In the genomic region with DNA sequence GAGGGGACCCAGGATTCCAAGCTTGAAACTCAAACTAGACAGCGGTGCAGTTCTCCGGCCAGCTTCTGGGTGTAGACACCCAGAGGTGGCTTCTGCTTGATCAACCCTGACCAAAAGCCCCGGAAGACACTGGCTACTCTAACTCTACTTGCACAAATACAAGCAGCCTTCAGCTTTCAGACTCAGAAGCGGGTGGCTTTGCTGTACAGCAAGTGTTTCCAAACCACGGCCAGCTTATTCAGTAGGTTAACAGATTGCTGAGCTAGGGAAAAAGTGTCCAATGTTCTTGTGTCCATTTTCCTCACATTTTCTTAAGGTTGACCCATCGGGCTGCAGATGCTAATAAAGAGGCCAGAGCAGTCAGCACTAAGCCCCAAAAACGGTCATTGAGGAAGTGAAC, we compare ENCODE assay signal across 10 mouse cellular contexts. TPM values are rescaled to one million over a fixed set of nuclear protein-coding genes. Genes with fewer than 3 reads are reported as not detected.
DNase-seq lines count a peak whose midpoint lies in the region; ATAC-seq and TF ChIP-seq lines count a peak whose summit lies in the region.
"Had no signal": no experiment of that assay in that cellular context is flagged by ENCODE, and none has a peak within 500 bp of the region (broad histone marks: within the 10 kb centered on the region; RNA-seq: fewer than 3 reads in every experiment).

No protein-coding gene starts in this region.

- ATAC-seq in embryonic facial prominence, embryonic 14.5 days (ENCODE audit: low read depth), result no peak
- no peak for ATAC-seq in hindbrain, postnatal 0 days
- peak; percentile 0; the same call in 1 of the 2 replicates for ATAC-seq in neural tube, embryonic 12.5 days (ENCODE audit: low FRiP score, low read depth)
- ATAC-seq in erythroid progenitor cell, adult 5-6 weeks (replicated peaks; ENCODE audit: low FRiP score, poor library complexity, severe bottlenecking), result no peak

- H3K27ac ChIP-seq in layer of hippocampus, adult 2 months, result no peak overlapping the region
- H3K27ac ChIP-seq in embryonic facial prominence, embryonic 14.5 days (replicated peaks; ENCODE audit: low read depth, low read length), result no peak overlapping the region
- peak overlapping the region; percentile 60; the same call in 1 of the 2 replicates for H3K27ac ChIP-seq in hindbrain, postnatal 0 days
- peak overlapping the region; percentile 96 for H3K27ac ChIP-seq in neural tube, embryonic 12.5 days
- H3K27ac ChIP-seq: liver, embryonic 15.5 days had no signal

- H3K4me1 ChIP-seq in embryonic facial prominence, embryonic 14.5 days (ENCODE audit: control insufficient read depth, insufficient read depth, low read length), result peaks cover 14% of the 10 kb centered on the region; the same call in 1 of the 2 replicates
- H3K4me1 ChIP-seq in hindbrain, postnatal 0 days (ENCODE audit: insufficient read depth, low read length), result 0 out of 2 replicates have a peak, but pooled peaks cover 6% of the 10 kb centered on the region
- H3K4me1 ChIP-seq in neural tube, embryonic 12.5 days, result peaks cover 68% of the 10 kb centered on the region

- H3K9me3 ChIP-seq in embryonic facial prominence, embryonic 14.5 days (ENCODE audit: control insufficient read depth, low read length), result no peaks in the 10 kb centered on the region
- H3K9me3 ChIP-seq in hindbrain, postnatal 0 days (ENCODE audit: low read length), result no peaks in the 10 kb centered on the region
- H3K9me3 ChIP-seq in neural tube, embryonic 12.5 days, result no peaks in the 10 kb centered on the region
- H3K9me3 ChIP-seq: liver, embryonic 15.5 days had no signal

- TF ChIP-seq CTCF in layer of hippocampus, adult 2 months (conservative IDR thresholded peaks at IDR 0.05), result no peak
- TF ChIP-seq CTCF in hindbrain, postnatal 0 days (IDR thresholded peaks at IDR 0.05; ENCODE audit: low read depth), result no peak

- WGBS in embryonic facial prominence, embryonic 14.5 days, result 26% methylated on average over 7 of the region's 7 CpGs
- 8% methylated on average over 7 of the region's 7 CpGs for WGBS in hindbrain, postnatal 0 days
- WGBS in neural tube, embryonic 12.5 days, result 7% methylated on average over 7 of the region's 7 CpGs

- H3K4me2 ChIP-seq in embryonic facial prominence, embryonic 14.5 days (ENCODE audit: low read depth, low read length), result peak overlapping the region; percentile 85
- peak overlapping the region; percentile 72 for H3K4me2 ChIP-seq in hindbrain, postnatal 0 days (ENCODE audit: low read depth, low read length)
- peak overlapping the region; percentile 73 for H3K4me2 ChIP-seq in neural tube, embryonic 12.5 days (replicated peaks)

- peak overlapping the region; percentile 53 for H3K4me3 ChIP-seq in layer of hippocampus, adult 2 months
- peak overlapping the region; percentile 47 for H3K4me3 ChIP-seq in embryonic facial prominence, embryonic 14.5 days (ENCODE audit: low read depth, low read length)
- H3K4me3 ChIP-seq in hindbrain, postnatal 0 days (ENCODE audit: low read length), result peak overlapping the region; percentile 49
- H3K4me3 ChIP-seq in neural tube, embryonic 12.5 days, result peak overlapping the region; percentile 40; the same call in 1 of the 2 replicates

- peaks cover 70% of the 10 kb centered on the region for H3K27me3 ChIP-seq in embryonic facial prominence, embryonic 14.5 days (replicated peaks; ENCODE audit: control insufficient read depth, insufficient read depth, low read length)
- peaks cover 6% of the 10 kb centered on the region; the same call in 1 of the 2 replicates for H3K27me3 ChIP-seq in hindbrain, postnatal 0 days (ENCODE audit: insufficient read depth, low read length)
- H3K27me3 ChIP-seq in neural tube, embryonic 12.5 days (replicated peaks), result 0 out of 2 replicates have a peak, but pooled peaks cover 5% of the 10 kb centered on the region

- no peaks in the 10 kb centered on the region for H3K36me3 ChIP-seq in embryonic facial prominence, embryonic 14.5 days (ENCODE audit: control insufficient read depth, insufficient read depth, low read length)
- H3K36me3 ChIP-seq in hindbrain, postnatal 0 days (ENCODE audit: insufficient read depth, low read length), result no peaks in the 10 kb centered on the region
- H3K36me3 ChIP-seq in neural tube, embryonic 12.5 days, result no peaks in the 10 kb centered on the region
- H3K36me3 ChIP-seq: liver, embryonic 15.5 days had no signal

- no peak for DNase-seq in layer of hippocampus, adult 2 months (ENCODE audit: low spot score in 2 of 2)
- DNase-seq in layer of hippocampus, adult 11-12 months (ENCODE audit: low spot score), result no peak
- no peak for DNase-seq in embryonic facial prominence, embryonic 14.5 days (ENCODE audit: low spot score)
- DNase-seq in hindbrain, postnatal 0 days (ENCODE audit: low spot score), result peak; percentile 28
- no peak for DNase-seq in frontal cortex, postnatal 10 days (ENCODE audit: low spot score in 2 of 2)
- no peak for DNase-seq in layer of hippocampus, postnatal 14 days (ENCODE audit: low spot score in 2 of 2)

- peak overlapping the region; percentile 67; the same call in 1 of the 2 replicates for H3K9ac ChIP-seq in embryonic facial prominence, embryonic 14.5 days (ENCODE audit: low read depth, low read length)
- peak overlapping the region; percentile 66 for H3K9ac ChIP-seq in hindbrain, postnatal 0 days (replicated peaks; ENCODE audit: low read length)
- H3K9ac ChIP-seq in neural tube, embryonic 12.5 days, result peak overlapping the region; percentile 68
- H3K9ac ChIP-seq: liver, embryonic 15.5 days had no signal

RNA-seq across cellular contexts. Expression of a gene that starts 9.6 kb away (rescaled TPM):
- under 1 TPM in 1 of 2 experiments, not detected in 1; 0.15 TPM for total RNA-seq in layer of hippocampus, adult 2 months (2021)
- not detected in 2 replicates for polyA plus RNA-seq in embryonic facial prominence, embryonic 14.5 days (2014; fragmentation: Nextera tagmentation; extraction: Ambion mirVana)
- 0.94 and 1.2 TPM in 2 replicates for total RNA-seq in hindbrain, postnatal 0 days (2014; rRNA removed)
- polyA plus RNA-seq in hindbrain, postnatal 0 days (2015; fragmentation: Nextera tagmentation; extraction: Ambion mirVana), result 1.9 and 2.0 TPM in 2 replicates
- polyA plus RNA-seq in neural tube, embryonic 12.5 days (2016; fragmentation: Nextera tagmentation; extraction: Ambion mirVana), result 81.6 and 95.9 TPM in 2 replicates
- under 1 TPM; 0.37 to 0.64 TPM for total RNA-seq in layer of hippocampus, postnatal 14 days (2021)
- total RNA-seq in erythroid progenitor cell, adult 5-6 weeks (2015; ENCODE audit: low replicate concordance), result not detected in 2 replicates
- not detected in 2 replicates for total RNA-seq in erythroid progenitor cell, adult 5-6 weeks (2017; ENCODE audit: low replicate concordance)
- total RNA-seq: gastrocnemius, postnatal 14 days had no signal
- polyA plus RNA-seq: liver, embryonic 15.5 days had no signal

RNA-seq across cellular contexts. Expression of a gene that starts 22.1 kb away (rescaled TPM):
- total RNA-seq in layer of hippocampus, adult 2 months (2021), result 10 to 100 TPM; 39.9 to 40.6 TPM
- polyA plus RNA-seq in embryonic facial prominence, embryonic 14.5 days (2014; fragmentation: Nextera tagmentation; extraction: Ambion mirVana), result 46.2 and 58.5 TPM in 2 replicates
- total RNA-seq in hindbrain, postnatal 0 days (2014; rRNA removed), result 61.7 and 63.7 TPM in 2 replicates
- 58.3 TPM in 2 replicates for polyA plus RNA-seq in hindbrain, postnatal 0 days (2015; fragmentation: Nextera tagmentation; extraction: Ambion mirVana)
- 62.5 and 65.1 TPM in 2 replicates for polyA plus RNA-seq in neural tube, embryonic 12.5 days (2016; fragmentation: Nextera tagmentation; extraction: Ambion mirVana)
- total RNA-seq in layer of hippocampus, postnatal 14 days (2021), result 10 to 100 TPM; 34.9 to 39.3 TPM
- 18.0 and 24.1 TPM in 2 replicates for total RNA-seq in erythroid progenitor cell, adult 5-6 weeks (2015; ENCODE audit: low replicate concordance)
- 26.9 and 48.3 TPM in 2 replicates for total RNA-seq in erythroid progenitor cell, adult 5-6 weeks (2017; ENCODE audit: low replicate concordance)

RNA-seq across cellular contexts. Expression of a gene that starts 22.3 kb away (rescaled TPM):
- 10 to 100 TPM; 24.8 to 28.7 TPM for total RNA-seq in layer of hippocampus, adult 2 months (2021)
- polyA plus RNA-seq in embryonic facial prominence, embryonic 14.5 days (2014; fragmentation: Nextera tagmentation; extraction: Ambion mirVana), result 31.1 and 31.4 TPM in 2 replicates
- 23.3 and 42.9 TPM in 2 replicates for total RNA-seq in hindbrain, postnatal 0 days (2014; rRNA removed)
- 60.5 and 63.9 TPM in 2 replicates for polyA plus RNA-seq in hindbrain, postnatal 0 days (2015; fragmentation: Nextera tagmentation; extraction: Ambion mirVana)
- 49.2 and 54.8 TPM in 2 replicates for polyA plus RNA-seq in neural tube, embryonic 12.5 days (2016; fragmentation: Nextera tagmentation; extraction: Ambion mirVana)
- 10 to 100 TPM; 21.9 to 25.7 TPM for total RNA-seq in layer of hippocampus, postnatal 14 days (2021)
- 12.6 and 33.1 TPM in 2 replicates for total RNA-seq in erythroid progenitor cell, adult 5-6 weeks (2015; ENCODE audit: low replicate concordance)
- total RNA-seq in erythroid progenitor cell, adult 5-6 weeks (2017; ENCODE audit: low replicate concordance), result 4.0 and 12.8 TPM in 2 replicates

RNA-seq across cellular contexts. Expression of a gene that starts 23.8 kb away (rescaled TPM):
- 100 to 1,000 TPM; 255 to 267 TPM for total RNA-seq in layer of hippocampus, adult 2 months (2021)
- polyA plus RNA-seq in embryonic facial prominence, embryonic 14.5 days (2014; fragmentation: Nextera tagmentation; extraction: Ambion mirVana), result 3.4 and 3.6 TPM in 2 replicates
- 422 and 452 TPM in 2 replicates for total RNA-seq in hindbrain, postnatal 0 days (2014; rRNA removed)
- polyA plus RNA-seq in hindbrain, postnatal 0 days (2015; fragmentation: Nextera tagmentation; extraction: Ambion mirVana), result 460 and 486 TPM in 2 replicates
- 25.5 and 28.4 TPM in 2 replicates for polyA plus RNA-seq in neural tube, embryonic 12.5 days (2016; fragmentation: Nextera tagmentation; extraction: Ambion mirVana)
- 100 to 1,000 TPM; 203 to 219 TPM for total RNA-seq in layer of hippocampus, postnatal 14 days (2021)
- not detected in 2 replicates for total RNA-seq in erythroid progenitor cell, adult 5-6 weeks (2015; ENCODE audit: low replicate concordance)
- not detected in 2 replicates for total RNA-seq in erythroid progenitor cell, adult 5-6 weeks (2017; ENCODE audit: low replicate concordance)
- polyA plus RNA-seq: liver, embryonic 15.5 days had no signal

RNA-seq across cellular contexts. Expression of a gene that starts 34.7 kb away (rescaled TPM):
- total RNA-seq in layer of hippocampus, adult 2 months (2021), result not detected
- 0.60 TPM in 1 of 2 replicates, not detected in the other for polyA plus RNA-seq in embryonic facial prominence, embryonic 14.5 days (2014; fragmentation: Nextera tagmentation; extraction: Ambion mirVana)
- not detected in 2 replicates for total RNA-seq in hindbrain, postnatal 0 days (2014; rRNA removed)
- not detected in 2 replicates for polyA plus RNA-seq in hindbrain, postnatal 0 days (2015; fragmentation: Nextera tagmentation; extraction: Ambion mirVana)
- polyA plus RNA-seq in neural tube, embryonic 12.5 days (2016; fragmentation: Nextera tagmentation; extraction: Ambion mirVana), result not detected in 2 replicates
- not detected for total RNA-seq in layer of hippocampus, postnatal 14 days (2021)
- total RNA-seq in erythroid progenitor cell, adult 5-6 weeks (2015; ENCODE audit: low replicate concordance), result not detected in 2 replicates
- not detected in 2 replicates for total RNA-seq in erythroid progenitor cell, adult 5-6 weeks (2017; ENCODE audit: low replicate concordance)
- total RNA-seq: gastrocnemius, postnatal 14 days had no signal

Comparison
In these comparisons a context has a peak if more than half of its experiments do, and no peak if none do; other contexts are left out.
1. H3K27ac ChIP-seq: peak in hindbrain, postnatal 0 days (single experiment) and neural tube, embryonic 12.5 days (single experiment); none in layer of hippocampus, adult 2 months (single experiment) and embryonic facial prominence, embryonic 14.5 days (single experiment).
2. Peak in every context shown above with its lines, with median percentiles within 50 percentile points of each other: H3K4me3 ChIP-seq, H3K4me2 ChIP-seq and H3K9ac ChIP-seq.